Mouse (Mus musculus) G1E (cell line): ENCODE results near the gene Rnf168.

Experiments used
- CTCF ChIP-seq: IDR thresholded peaks from 2 replicates; pipeline ENCODE4 v1.5.1; 2012; ENCODE audit warnings: low read depth, low read length, inconsistent platforms, mixed read lengths
- GATA1 ChIP-seq: IDR thresholded peaks from 2 replicates; pipeline ENCODE4 v1.6.1; 2012; ENCODE audit warnings: borderline replicate concordance, low read length, inconsistent platforms, mixed read lengths
- POLR2AphosphoS5 ChIP-seq: IDR thresholded peaks from 2 replicates; pipeline ENCODE4 v1.6.1; 2012; ENCODE audit warnings: low read depth, low read length, inconsistent platforms; ENCODE audit not compliant: insufficient replicate concordance

DNA sequence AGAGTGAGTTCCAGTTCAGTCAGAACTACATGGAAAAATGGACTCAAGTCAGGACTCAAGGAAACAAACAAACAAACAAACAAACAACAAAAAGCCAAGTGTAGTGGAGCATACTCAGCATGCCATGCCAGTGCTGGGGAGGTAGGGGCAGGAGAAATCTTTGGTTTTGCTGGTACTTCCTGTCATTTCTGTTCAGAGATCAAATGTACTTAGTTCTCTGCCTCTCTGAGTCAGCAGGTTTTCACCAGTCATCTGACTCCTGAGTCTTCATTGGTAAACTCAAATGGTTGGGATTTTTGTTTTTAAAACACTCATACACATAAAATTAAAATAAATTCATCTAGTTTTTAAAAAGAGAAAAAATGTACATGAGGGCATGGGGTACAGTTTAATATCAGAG, 68.3 kb downstream of the Rnf168 start:
- TF ChIP-seq CTCF (no peak), POLR2AphosphoS5 (no peak), GATA1 (no peak)
